Mouse (Mus musculus) frontal cortex, postnatal 10 days (tissue): Measurements from ENCODE around the gene Cyth1.

Experiments used
- DNase-seq, 2 experiments: peaks; one replicate each; pipeline ENCODE4 v3.0.0; 2022; ENCODE audit warnings: low spot score in 2 of 2, mixed read lengths in 1 of 2

The Cyth1 gene

DNA sequence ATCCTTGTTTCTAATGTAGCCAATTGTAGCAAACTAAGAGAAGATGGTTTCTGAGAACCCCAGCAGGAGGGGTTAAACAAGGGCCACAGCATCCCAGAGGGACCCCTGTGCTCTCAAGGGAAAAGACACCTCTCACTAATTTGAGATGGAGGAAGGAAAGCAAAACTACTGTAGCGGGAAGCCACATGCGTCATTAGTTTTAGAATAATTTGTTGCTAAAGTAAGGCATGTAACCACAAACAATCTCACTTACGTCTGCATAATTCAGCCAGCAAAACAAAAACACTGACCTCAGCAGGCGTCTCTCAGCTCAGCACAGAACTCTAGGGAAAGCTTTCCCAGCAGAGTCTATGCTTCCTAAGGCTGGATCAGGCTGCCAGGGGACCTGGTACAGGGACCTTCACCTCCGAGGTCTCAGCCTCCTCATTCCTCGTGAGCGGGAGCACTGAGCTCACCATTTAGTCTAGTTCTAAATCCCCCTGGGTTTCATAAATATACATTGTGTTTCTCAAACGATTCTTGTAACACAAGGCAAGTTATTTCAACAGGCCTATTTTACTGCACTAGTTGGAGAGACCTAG is 91.8 kb downstream of the Cyth1 start:
- no peak for DNase-seq

DNA sequence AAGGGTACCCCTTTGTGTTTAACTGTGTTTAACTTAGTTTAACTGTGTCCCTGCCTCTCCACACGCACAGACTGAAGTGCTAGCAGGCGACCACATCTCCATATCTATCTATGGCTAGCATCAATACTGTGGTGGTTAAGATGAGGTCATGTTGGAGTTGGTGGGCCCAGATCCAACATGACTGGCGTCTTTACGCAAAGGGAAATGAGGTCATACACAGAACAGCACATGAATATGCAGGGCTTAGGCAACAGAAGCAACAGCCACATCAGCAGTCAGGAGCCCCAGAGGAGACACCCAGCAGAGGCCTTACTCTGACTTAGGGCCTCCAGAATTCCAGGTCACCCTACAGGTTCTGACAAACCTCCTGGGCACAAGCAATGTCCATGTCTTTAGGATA is 95.4 kb downstream of the Cyth1 start:
- DNase-seq = no peak

DNA sequence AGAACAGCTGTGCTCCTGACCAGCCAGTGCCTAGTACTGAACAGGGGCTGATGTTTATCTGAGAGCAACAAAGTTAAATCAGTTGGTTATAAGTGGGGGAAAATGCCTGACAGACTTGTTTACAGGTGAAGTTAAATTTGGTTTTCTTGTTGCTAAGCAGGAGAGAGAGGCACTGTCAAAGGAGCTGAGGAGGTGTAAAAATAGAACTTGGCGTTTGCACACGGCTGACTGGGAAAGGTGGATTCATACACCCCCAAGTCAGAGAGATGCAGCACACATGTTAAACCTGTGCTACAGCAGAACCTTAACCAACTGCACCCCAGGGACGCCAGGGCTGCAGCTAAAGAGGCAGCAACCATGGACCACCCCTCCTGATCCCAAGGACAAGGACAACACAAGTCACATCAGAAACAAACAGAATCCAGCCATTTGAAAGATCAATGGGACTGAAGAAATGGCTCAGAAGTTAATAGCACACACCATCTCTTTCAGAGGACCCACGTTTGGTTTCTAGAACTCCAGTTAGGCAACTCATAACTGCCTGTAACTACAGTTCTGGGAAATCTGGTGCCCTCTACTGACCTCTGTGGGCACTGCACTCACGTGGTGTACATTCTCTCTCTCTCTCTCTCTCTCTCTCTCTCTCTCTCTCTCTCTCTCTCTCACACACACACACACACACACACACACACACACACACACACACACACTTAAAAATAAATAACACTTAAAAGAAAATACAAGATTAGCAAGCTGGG is 96.8 kb downstream of the Cyth1 start:
- no peak for DNase-seq

DNA sequence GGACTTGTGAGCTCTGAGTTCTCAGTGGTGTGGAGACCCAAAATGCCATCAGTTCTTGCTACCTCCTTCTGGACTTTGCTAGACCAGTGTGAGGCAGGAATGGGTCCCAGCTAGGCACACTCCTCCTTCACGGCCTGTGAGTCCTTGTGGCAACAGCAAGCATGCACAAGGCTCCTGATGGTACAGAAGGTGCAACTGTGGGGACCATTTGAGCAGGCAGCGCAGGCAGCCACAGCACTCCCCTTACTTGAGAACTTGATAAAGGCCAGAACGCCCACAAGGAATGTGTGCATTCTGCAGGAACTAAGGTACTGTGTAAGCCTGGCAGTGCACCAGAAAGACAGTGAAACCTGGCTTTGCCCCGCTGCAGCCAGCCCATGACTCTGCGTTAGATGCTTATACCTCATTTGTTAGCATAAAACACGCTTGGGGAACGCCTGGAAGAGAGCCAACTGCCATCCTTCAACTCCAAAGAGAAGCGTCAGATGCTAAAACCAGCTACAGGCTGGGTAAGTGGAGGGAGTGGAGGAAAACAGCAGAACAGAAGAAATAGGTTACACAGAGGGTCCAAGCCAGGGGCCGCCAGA is 98.2 kb downstream of the Cyth1 start:
- DNase-seq = peak; percentile 41

DNA sequence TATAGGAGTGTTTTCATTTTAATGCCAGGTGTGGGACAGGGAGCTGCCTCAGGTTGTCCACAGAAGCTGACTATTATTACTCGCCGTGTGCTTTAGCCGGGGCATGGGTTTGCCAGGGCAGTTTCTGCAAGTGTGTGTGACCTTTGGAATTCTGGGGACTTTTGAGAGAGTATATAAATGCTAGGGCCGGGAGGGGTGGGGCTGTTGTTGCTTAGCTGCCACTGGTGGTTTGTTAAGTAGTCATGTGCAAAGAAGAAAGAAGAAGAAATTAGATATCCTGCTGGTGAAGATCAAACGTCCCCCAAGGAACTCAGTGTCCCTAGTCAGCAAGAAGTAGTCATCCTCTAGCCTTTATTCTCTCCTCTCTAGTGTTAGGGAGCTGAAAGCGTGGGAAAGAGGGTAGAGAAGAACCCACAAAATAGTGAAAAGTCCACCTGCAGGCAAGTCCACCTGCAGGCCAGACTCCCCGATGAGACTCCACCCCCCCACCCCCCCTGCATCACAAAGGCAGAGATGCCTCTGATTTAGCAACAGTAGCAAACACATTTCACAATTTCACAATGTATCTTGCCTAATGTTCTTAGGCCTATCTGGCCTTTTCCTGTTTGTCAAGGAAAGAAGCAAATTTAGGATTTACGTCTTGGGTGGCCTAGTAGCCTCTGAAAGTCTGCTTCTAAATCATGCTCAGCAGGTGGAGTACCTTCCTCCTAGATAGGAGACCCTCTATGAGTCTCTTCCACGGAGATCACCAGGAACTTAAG is 100.3 kb downstream of the Cyth1 start:
- no peak for DNase-seq

DNA sequence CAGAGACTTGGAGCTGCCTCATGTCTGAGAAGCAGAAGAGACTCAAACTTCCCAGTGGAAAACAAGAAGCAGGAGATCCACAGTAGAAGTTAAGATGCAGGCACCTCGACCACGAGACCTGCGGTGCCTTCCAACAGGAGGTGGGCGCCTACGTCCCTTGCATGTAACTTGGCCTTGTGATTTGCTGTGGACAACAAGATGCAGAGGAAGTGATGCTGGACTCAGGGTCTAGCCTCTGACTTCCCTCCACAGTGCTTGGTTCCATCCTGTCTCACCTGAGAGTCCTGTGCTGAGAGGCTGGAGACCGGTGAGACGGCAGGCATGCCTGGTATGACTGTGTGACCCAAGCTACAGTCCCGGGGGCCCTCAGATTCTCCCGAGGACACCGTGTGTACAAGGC is 101.9 kb downstream of the Cyth1 start:
- no peak for DNase-seq

DNA sequence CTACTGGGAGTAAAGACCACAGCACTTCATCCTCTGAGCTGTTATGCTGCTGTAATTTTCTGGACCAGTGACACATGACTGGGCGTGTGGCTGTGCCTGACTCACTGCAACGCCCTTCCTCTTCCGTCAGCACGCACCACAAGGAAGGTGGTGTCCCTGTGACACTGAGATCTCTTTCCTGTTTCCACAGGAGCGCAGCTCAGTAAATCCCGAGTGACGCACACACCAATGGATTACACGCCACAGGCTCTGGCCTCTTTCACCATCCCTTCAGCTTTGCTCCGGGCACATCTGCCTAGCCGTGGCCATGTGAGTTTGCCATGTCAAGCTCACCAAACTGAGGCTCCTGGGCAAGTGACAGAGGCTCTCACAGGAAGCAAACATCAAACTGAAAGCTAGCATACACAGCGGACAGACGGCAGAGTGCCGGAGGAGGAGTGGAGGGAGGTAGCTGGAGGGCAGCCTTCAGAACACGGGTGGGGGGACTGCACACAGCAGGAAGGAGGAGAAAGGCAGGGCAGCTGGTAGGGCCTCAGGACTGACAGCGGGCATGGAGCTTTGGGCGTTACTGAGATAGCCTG is 102.5 kb downstream of the Cyth1 start:
- no peak for DNase-seq

DNA sequence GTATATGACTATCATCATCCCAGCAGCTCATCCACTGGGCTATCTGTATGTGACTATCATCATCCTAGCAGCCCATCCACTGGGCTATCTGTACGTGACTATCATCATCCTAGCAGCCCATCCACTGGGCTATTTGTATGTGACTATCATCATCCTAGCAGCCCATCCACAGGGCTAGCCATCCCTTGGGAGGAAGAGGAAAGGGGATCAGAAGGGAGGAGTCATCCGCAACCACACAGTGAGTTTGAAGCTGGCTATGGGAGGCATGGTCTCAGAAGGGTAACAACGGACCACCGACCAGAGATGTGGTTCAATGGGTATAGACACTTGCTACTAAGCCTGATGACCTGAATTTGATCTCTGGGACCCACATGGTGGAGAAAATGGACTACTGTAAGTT is 103.3 kb downstream of the Cyth1 start:
- no peak for DNase-seq

DNA sequence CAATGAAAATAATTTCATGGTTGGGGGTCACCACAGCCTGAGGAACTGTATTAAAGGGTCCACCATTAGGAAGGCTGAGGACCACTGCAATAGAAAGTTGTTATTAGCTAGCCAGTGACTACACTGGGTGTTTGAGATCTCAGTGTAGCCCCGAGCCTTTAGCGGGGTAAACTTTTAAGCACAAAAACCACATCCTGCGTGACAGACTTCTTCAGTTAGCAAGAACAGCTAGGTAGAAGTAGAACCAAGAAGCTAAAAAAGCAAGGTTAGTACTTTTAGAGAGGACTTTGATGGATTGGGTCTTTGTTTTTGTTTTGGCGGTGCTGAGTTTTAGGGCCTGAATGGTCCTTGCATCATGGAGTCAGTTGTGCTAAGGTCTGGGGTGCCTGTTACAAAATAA is 104.7 kb downstream of the Cyth1 start:
- DNase-seq = no peak

DNA sequence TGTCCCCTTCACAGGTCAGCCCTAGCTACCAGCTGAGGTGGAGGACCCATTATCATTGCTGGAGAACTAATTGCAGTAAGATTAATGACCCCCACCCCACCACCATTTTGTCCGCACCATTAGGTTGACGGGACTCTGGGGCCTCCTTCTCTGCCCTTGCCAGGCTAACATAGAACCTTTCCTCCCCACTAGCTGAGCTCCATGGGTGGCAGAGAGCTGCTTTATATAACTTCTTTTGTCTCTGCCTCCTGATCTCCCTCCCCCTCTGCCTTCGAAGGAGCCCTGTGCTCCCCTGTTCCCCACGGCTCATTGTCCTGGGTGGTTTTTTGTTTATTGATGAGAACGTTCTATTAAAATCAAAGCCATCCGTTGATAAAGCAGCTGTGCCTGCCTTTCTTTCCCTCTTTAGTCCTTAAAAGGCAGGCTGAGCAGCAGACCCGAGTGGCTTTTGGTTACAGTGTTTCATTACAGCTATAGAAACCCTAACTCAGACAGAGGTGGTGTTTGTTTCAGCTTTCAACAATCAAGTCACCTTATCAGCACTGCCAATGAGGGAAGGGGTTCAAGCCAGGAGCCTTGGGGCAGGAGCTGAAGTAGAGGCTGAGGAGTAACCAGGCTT is 105.7 kb downstream of the Cyth1 start:
- no peak for DNase-seq

DNA sequence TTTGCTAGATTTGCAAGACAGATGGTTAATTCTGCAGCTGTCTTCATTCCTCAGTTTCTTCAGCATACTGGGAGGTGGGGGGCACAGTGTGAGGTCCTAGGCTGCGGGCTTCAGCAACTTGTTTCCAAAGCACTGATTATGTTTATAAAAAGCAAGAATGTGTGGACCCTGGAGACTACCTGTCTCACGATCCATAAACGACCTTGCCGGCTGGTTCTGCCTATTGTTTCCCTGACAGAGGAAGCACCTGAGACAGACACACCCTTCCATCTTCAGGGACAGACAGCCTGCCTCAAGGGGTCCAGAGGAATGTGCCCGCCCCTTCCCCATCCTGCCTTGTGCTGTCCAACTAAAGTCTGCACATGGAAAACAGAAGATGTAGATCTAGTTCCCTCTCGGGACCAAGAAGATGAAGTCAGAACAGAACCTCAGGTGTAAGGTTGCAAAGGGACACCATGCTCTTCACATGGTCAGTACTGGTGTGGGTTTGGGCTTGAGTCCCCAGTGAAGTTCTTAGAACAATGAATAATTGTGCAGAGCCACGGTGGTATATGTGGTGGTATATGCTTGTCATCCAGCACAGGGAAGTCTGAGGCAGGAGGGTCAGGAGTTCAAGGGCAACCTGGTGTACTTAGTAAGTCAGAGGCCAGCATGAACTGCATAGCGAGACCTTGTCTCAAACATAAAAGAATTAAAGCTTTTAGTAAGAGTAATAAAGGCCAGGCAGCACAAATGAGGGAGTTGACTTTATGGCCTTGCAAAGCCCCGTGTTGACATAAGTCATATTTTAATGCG is 107.4 kb downstream of the Cyth1 start:
- no peak for DNase-seq

DNA sequence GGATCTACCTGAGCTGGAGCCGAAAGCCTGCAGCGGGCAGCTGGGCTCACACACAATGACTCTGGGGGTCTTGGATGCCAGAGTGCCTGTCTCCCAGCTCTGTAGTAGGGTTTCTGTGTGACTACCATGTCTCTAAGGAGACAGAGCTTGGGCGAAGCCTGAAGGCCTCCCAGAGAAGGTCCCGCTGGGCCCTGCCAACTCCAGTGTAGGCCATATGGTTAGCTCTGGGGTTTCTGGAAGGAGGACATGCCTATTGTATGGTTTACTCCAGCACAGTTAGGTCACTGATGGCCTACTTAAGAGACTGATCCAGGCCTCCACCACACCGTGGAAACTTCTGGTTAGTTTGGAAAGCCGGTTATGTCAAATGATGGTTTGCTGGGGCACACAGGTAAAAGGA is 110.0 kb downstream of the Cyth1 start:
- no peak for DNase-seq

DNA sequence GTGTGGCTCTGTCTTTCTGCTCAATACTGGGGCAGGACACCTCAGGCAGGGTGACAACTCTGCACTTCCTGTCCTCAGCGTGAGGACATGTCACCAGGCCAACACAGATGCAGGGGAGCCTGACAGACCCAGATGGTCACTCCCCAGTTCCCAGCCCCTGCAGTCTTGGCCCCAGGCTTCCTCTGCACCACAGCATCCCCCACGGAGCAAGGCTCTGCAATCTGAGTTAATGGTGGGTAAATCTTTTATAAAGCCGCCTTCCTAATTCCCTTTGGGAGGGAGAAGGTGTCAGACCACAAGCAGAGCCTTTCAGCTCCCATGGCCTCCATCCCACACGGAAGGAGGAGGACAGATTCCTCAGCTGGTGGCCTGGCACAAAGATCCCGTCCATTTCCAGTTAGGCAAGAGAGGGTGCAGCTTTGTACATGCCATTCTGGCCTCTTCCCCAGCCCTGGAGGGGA is 112.2 kb downstream of the Cyth1 start:
- DNase-seq = no peak

DNA sequence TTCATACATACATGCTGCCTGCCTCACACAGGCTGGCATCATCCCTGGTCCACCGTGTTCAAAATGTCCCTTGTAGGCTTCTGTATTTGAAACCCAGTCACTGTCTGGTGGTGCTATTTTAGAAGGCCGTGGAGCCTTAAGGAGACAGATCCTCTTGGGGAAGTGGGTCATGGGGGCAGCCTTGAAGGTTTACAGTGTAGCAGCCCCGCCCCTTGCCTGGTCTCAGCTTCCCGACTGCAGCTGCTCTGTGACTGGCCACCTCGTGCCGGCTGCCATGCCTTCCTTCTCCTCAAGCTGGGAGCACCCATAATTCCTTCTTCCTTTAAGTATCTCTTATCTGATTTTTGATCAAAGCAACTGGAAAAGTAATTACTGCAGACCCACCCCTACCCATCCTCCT is 113.1 kb downstream of the Cyth1 start:
- DNase-seq = no peak

DNA sequence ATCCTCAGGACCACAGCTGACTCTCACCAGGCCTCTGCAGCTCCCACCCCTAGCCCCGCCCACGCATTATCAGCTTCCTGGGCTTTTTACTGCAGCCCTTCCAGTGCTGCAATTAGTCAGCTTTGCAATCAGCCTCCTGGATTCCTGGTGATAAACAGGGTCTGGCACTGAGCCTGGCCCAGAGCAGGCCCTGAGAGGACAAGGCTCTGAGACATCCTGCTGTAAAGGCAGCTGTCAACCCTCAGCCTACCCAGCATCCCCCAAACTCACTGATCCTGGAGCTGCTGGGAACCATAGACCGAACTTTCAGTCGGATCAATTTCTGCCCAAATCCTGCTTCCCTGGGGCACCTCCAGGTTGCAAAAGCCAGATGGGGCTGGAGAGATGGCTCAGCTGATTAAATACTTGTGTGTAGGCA is 114.6 kb downstream of the Cyth1 start:
- peak in 1 of 2 experiments; percentile 41 for DNase-seq

DNA sequence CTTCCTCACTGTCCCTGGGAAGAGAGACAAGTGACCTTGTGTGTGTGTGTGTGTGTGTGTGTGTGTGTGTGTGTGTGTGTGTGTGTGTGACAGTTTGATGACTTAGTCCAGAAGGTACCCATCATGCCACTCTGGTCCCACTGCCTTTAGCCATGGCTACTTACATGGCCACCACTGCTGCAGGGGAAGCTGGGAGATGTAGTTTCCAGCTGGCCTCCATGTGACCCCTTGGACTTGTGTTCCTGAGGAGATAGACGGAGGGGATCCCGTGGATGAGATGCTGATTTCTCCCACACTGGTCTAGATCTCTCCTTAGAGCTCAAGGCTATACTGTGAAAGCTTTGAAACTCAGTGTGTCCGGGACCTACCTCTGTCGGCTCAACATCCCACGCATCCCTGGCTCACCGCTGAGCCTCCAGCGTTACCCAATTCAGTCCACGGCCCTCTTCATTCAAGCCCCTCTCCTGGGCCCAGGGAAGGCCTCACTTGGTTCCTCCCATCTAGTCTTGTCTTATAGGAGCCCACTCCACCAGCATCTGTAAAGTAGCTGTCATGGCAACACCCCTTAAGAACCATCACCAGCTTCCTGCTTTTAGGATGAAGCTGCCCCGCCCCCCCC is 115.2 kb downstream of the Cyth1 start:
- peak in 1 of 2 experiments; percentile 51 for DNase-seq

DNA sequence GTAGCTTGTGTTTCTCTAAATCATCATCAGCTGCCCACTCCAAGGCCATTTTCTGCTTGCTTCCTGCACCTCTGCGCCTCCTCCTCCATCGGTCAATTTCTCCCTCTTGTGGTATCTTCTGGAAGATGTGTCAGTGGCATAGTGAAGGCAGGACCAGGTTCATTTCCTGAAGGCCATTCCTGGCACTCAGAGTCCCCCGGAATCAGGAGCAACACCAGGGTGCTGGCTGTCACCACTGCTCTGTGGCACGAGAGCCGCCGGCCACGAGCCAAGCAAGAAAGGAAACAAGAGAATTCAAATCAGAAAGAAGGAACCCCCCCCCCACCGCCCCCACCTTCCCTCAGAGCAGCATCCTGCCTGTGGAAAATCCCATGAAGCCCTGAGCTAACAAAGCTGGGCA is 116.3 kb downstream of the Cyth1 start:
- no peak for DNase-seq

DNA sequence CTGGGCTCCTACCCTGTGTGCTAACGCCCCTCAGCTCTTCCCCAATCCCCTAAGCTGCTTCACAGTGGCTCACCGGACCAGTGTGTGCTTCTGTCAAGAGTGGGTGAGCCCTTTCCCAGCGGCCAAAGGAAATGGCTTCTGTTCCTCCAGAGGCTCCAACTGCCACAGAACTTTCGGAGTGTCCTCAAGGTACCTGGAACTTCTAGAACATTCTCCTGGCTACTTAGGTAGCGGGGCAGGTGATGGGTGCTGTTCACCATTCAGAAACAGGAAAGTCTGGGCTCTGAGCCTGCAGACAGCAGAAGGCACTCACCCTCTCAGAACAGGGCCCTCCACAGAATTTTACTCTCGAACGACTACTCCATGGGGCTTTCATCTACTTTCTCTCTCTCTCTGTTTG is 117.9 kb downstream of the Cyth1 start, which contains the start of gene Dnah17:
Dnah17 (minus strand) TSS at position 101 of the 400 bp plus-strand sequence.
- DNase-seq = no peak

DNA sequence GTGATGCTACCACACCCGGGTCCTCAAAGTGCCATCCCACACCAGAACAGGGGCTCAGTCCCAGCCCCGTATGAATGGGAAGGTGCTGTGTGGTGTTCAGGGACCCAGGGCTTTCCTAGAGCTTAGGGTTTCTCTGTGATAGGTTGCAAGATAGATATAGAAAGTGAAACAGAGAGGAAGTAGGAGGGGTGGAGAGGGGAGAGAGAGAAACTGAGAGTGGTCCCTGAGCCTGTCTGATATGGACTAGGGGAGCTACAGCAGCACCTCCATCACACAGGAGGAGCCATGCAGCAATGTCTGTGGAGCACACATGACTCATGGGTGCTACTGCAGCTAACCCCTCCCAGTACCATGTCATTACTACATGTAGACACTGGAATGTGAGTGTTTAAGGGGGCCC is 118.6 kb downstream of the Cyth1 start:
- DNase-seq = no peak

DNA sequence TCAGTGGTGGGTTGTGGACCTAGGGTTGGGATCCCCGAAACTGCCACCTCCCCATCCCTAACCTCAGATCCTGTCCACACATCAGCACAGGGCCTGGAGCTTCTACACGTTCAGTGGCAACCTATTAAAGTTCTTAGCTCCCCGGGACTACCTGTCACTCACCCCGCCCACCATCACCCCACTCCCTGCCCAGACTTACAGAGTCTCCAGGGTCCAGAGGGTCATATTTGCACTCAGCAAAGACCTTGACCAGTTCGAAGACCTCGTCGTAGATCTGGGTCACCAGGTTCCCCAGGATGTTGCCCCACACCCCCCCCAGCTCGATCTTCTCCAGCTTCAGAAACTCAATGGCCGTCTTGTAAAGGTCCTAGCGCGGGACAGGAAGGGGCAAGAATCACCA is 126.8 kb downstream of the Cyth1 start:
- DNase-seq = no peak
